Mouse (Mus musculus) 3134 (cell line): ENCODE data around the gene Clcnkb.

Experiments
- DNase-seq: peaks from one replicate; pipeline ENCODE4 v3.0.0-alpha.2; 2011; ENCODE audit warnings: low spot score; ENCODE audit not compliant: insufficient read length; ENCODE audit errors: extremely low read depth

Clcnkb gene

GRCm38 (mm10) chr4:141362937-141363548 is 52.8 kb downstream of the Clcnkb start:
- no peak for DNase-seq

DNA sequence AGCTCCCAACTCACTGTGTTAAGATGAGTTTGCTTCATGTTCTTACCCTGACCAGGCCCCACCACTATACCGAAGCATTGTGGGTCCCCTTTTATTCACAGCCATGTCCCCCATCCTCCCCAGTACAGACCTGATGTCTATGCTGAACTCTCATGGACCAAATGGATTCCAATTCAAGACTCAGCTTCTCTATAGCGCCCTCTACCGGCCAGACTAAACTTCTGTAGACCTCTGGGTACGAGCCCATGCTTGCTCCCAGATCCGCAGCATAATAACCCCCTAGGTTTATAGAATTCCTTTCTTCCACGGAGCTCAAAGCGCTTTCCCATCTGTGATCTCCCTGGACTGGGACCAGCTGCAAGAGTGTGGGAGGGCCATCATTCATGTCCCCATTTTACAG is 55.0 kb downstream of the Clcnkb start:
- DNase-seq = no peak

GRCm38 (mm10) chr4:141359222-141359621 is 56.6 kb downstream of the Clcnkb start:
- no peak for DNase-seq

- no peak for DNase-seq
These were observed 58.0 kb downstream of the Clcnkb start for GRCm38 (mm10) chr4:141357811-141358210.
